Mouse (Mus musculus) ES-E14 (cell line): ENCODE results near the gene Hint1. TPM values are rescaled to one million over a fixed set of nuclear protein-coding genes. Genes with fewer than 3 reads are reported as not detected.

Experiments
- DNase-seq: peaks from one replicate; pipeline ENCODE4 v3.0.0-alpha.2; 2013; ENCODE audit warnings: low read depth, low spot score
- H3K27ac ChIP-seq: 2 replicates; pipeline ENCODE4 v1.5.1; 2012; ENCODE audit warnings: low read depth, mild to moderate bottlenecking, low read length, moderate library complexity, mixed read lengths; ENCODE audit not compliant: poor library complexity, insufficient read depth, severe bottlenecking
- H3K36me3 ChIP-seq: 2 replicates; pipeline ENCODE4 v1.6.1; 2012; ENCODE audit warnings: mild to moderate bottlenecking, low read length, moderate library complexity, mixed read lengths; ENCODE audit not compliant: control insufficient read depth, poor library complexity, insufficient read depth, severe bottlenecking
- H3K4me1 ChIP-seq, 2 experiments: fragments of 150-350 bp in 1 of 2; sonication (generic) in 1 of 2; 2 replicates each; pipeline ENCODE4 v1.6.1; 2012; ENCODE audit warnings: low read length in 2 of 2, mild to moderate bottlenecking in 1 of 2, mixed read lengths in 1 of 2; ENCODE audit not compliant: control insufficient read depth in 2 of 2, insufficient read depth in 2 of 2, poor library complexity in 1 of 2
- H3K4me3 ChIP-seq, 2 experiments: fragments of 150-350 bp in 1 of 2; sonication (generic) in 1 of 2; 2 replicates each; pipeline ENCODE4 v1.5.1; 2012; ENCODE audit warnings: low read length in 2 of 2, low read depth in 1 of 2, mild to moderate bottlenecking in 1 of 2, mixed read lengths in 1 of 2; ENCODE audit not compliant: insufficient read depth in 1 of 2, poor library complexity in 1 of 2, severe bottlenecking in 1 of 2
- H3K9ac ChIP-seq: 2 replicates; pipeline ENCODE4 v1.6.1; 2012; ENCODE audit warnings: low read depth, mild to moderate bottlenecking, low read length, mixed read lengths; ENCODE audit not compliant: poor library complexity, insufficient read depth, severe bottlenecking
- H3K9me3 ChIP-seq: fragments of 150-350 bp; sonication (generic); 2 replicates; pipeline ENCODE4 v1.6.1; 2012; ENCODE audit warnings: low read depth, mild to moderate bottlenecking, low read length; ENCODE audit not compliant: control insufficient read depth, insufficient read depth
- CHD2 ChIP-seq: IDR thresholded peaks from 2 replicates; pipeline ENCODE4 v1.6.1; 2014; ENCODE audit warnings: mild to moderate bottlenecking, low read depth, low read length, inconsistent platforms
- HCFC1 ChIP-seq: IDR thresholded peaks from 2 replicates; pipeline ENCODE4 v1.6.1; 2012; ENCODE audit warnings: low read length, inconsistent platforms, borderline replicate concordance; ENCODE audit not compliant: insufficient read depth
- MAFK ChIP-seq: IDR thresholded peaks from 2 replicates; pipeline ENCODE4 v1.6.1; 2014; ENCODE audit warnings: mild to moderate bottlenecking, low read depth, low read length, inconsistent platforms; ENCODE audit not compliant: insufficient read depth
- ZC3H11A ChIP-seq: IDR thresholded peaks from 2 replicates; pipeline ENCODE4 v1.6.1; 2012; ENCODE audit warnings: low read depth, mild to moderate bottlenecking, inconsistent platforms, low read length, borderline replicate concordance
- ZNF384 ChIP-seq: IDR thresholded peaks from 2 replicates; pipeline ENCODE4 v1.6.1; 2012; ENCODE audit warnings: low read depth, low read length, inconsistent platforms
- in situ Hi-C, 2 experiments: fragments of 600-800 bp; cut with MboI; formaldehyde crosslinking; loops; one replicate each; pipeline ENCODE4 v1.15.1; 2025; ENCODE audit warnings: low sequenced_read_pairs in 2 of 2, inconsistent platforms in 1 of 2; ENCODE audit not compliant: unreplicated experiment in 2 of 2
- total RNA-seq: library from RNA; depleted of rRNA; stranded (reverse); fragments of 300-350 nt; gene quantifications from 2 replicates; pipeline ENCODE4 v1.2.3, GENCODE M21; 2012

Hint1 gene
- total RNA-seq, 1 experiment, result 707 TPM

- no peak for TF ChIP-seq CHD2
- TF ChIP-seq ZC3H11A, result no peak
- no peak for TF ChIP-seq ZNF384
- no peak for TF ChIP-seq MAFK
- TF ChIP-seq HCFC1, result no peak
- Histone ChIP-seq H3K4me1 (peaks cover 0 to 2% of the 10 kb centered on the region in 2 experiments; a peak in 1 of 4 replicates), H3K9me3 (no peaks in the 10 kb centered on the region), H3K9ac (no peak overlapping the region), H3K36me3 (peaks cover 21% of the 10 kb centered on the region), H3K4me3 (no peak overlapping the region), H3K27ac (no peak overlapping the region)
- in situ Hi-C loops, result no loop called here
- DNase-seq, result no peak
These were observed 41.1 kb downstream of the Hint1 start for GRCm38 (mm10) chr11:54907259-54907658.

- no peak for TF ChIP-seq ZC3H11A
- no peak for TF ChIP-seq ZNF384
- TF ChIP-seq MAFK, result no peak
- no peak for TF ChIP-seq HCFC1
- TF ChIP-seq CHD2, result no peak
- peaks cover 31% of the 10 kb centered on the region for H3K36me3 ChIP-seq
These were observed 43.1 kb downstream of the Hint1 start for GRCm38 (mm10) chr11:54909273-54909672.

GRCm38 (mm10) chr11:54910081-54910665 is 44.0 kb downstream of the Hint1 start:
- no peak overlapping the region for H3K4me3 ChIP-seq
- H3K27ac ChIP-seq, result no peak overlapping the region
- H3K9me3 ChIP-seq, result no peaks in the 10 kb centered on the region
- no peaks in the 10 kb centered on the region for H3K4me1 ChIP-seq
- H3K9ac ChIP-seq, result no peak overlapping the region
- in situ Hi-C loops, result no loop called here
- H3K36me3 ChIP-seq, result peaks cover 38% of the 10 kb centered on the region
- TF ChIP-seq ZC3H11A, result no peak
- TF ChIP-seq MAFK, result no peak
- no peak for TF ChIP-seq CHD2
- TF ChIP-seq HCFC1, result no peak
- TF ChIP-seq ZNF384, result no peak
- DNase-seq, result no peak

More at GRCm38 (mm10) chr11:54909273-54909672, 43.1 kb downstream of the Hint1 start:
- in situ Hi-C loops, result no loop called here
- DNase-seq, result no peak
- no peak overlapping the region for H3K4me3 ChIP-seq
- H3K9ac ChIP-seq, result no peak overlapping the region
- H3K4me1 ChIP-seq, result no peaks in the 10 kb centered on the region
- no peak overlapping the region for H3K27ac ChIP-seq
- no peaks in the 10 kb centered on the region for H3K9me3 ChIP-seq

- Histone ChIP-seq H3K9ac (no peak overlapping the region), H3K27ac (no peak overlapping the region), H3K4me3 (no peak overlapping the region), H3K36me3 (peaks cover 41% of the 10 kb centered on the region), H3K9me3 (no peaks in the 10 kb centered on the region), H3K4me1 (no peaks in the 10 kb centered on the region)
- no peak for DNase-seq
- TF ChIP-seq ZC3H11A (no peak), MAFK (no peak), HCFC1 (no peak), CHD2 (no peak), ZNF384 (no peak)
- in situ Hi-C loops, result no loop called here
These were observed 45.0 kb downstream of the Hint1 start for GRCm38 (mm10) chr11:54911201-54911600.
